Mouse (Mus musculus): Measurements from ENCODE around the gene Atp8b4.

- TF ChIP-seq CTCF (IDR thresholded peaks at IDR 0.05; ENCODE audit: low read depth, low read length) (no peak), POLR2A (IDR thresholded peaks at IDR 0.05; ENCODE audit: insufficient read depth, low read length) (no peak)
Measured at GRCm38 (mm10) chr2:126363745-126364725, 136.4 kb downstream of the Atp8b4 start.

Data from ES-Bruce4 (cell line).